Mouse (Mus musculus) heart, postnatal 4 days (tissue): ENCODE results near the gene Zmat1. TPM values are rescaled to one million over a fixed set of nuclear protein-coding genes. Genes with fewer than 3 reads are reported as not detected.
A peak's percentile ranks its signal among the peaks of the same experiment; 100 is the strongest.
"Not testable (repeated sequence)": the region's sequence is repeated elsewhere in the genome, so short reads cannot be mapped to it uniquely, and the experiment has no call there.

Experiments used
- DNase-seq: peaks from one replicate; pipeline ENCODE4 v3.0.0; 2021
- total RNA-seq, 2 experiments: library from RNA; stranded (reverse); gene quantifications; 2 replicates each; pipeline ENCODE4 v1.2.3; 2021

Gene Zmat1
- 1 to 10 TPM; 4.2 to 6.1 TPM for total RNA-seq

DNA sequence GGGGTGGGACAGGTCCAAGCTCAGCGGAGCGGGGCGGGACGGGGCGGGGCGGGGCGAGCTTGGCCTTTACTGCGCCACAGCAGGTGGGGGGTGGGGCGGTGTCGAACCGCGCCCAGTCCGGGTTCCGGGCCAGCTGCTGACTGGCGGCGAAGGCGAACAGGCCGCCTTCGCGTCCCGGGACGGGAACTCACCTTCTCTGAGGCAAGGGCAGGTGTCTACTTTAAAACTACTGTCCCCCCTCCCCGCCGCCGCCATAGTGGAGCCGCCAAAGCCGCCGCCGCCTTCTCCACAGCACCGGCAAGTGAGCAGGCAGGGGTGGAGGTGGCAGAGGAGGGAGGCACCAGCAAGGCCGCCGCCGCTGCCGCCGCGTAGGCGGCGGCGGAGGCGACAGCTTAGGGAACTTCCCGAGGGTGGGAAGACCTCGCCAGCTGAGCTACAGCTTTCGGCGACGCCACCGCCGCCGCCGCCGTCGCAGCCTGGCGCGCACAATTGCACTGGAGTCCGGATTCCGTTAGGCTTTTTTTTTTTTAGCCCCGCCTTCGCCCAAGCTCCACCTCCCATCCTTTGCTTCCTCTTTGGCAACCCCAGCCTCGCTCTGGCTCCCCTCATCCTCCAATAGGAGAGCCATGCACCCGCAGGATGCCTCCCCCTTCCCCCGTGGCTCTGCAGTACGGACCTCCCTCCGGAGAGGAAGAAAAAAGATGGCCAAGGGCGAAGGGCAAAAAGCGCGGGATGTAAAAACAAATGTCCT lies at the start of gene Zmat1:
TSS of gene Zmat1 (minus strand) at position 490 of the 751 bp plus-strand sequence.
- peak; percentile 90 for DNase-seq

DNA sequence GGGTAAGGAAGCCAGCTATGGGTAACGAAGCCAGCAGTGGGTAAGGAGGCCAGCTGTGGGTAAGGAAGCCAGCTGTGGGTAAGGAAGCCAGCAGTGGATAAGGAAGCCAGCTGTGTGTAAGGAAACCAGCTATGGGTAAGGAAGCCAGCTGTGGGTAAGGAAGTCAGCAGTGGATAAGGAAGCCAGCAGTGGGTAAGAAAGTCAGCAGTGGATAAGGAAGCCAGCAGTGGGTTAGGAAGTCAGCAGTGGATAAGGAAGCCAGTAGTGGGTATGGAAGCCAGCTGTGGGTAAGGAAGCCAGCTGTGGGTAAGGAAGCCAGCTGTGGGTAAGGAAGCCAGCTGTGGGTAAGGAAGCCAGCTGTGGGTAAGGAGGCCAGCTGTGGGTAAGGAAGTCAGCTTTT lies 44.9 kb upstream of the Zmat1 start:
- not testable (repeated sequence) for DNase-seq

DNA sequence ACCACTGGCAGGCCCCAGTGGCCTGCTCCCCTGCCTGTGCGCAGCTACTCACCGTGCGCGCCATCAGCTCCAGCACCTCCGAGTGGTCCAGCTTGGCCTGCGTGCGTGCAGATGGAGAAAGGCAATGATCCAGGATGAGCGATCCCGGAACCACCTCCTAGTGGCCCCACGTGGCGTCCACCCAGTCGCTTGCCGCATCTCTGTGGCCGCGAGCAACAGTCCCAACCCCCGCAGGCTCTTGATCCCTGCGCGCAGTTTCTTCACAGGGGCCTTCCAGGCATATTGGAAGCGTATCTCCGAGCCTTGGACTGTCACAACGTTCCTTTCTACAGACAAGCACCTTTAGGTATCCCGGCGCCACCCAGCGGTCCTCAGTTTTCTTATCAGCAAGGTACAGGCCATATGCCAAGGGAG lies 27.0 kb upstream of the Zmat1 start:
- no peak for DNase-seq

DNA sequence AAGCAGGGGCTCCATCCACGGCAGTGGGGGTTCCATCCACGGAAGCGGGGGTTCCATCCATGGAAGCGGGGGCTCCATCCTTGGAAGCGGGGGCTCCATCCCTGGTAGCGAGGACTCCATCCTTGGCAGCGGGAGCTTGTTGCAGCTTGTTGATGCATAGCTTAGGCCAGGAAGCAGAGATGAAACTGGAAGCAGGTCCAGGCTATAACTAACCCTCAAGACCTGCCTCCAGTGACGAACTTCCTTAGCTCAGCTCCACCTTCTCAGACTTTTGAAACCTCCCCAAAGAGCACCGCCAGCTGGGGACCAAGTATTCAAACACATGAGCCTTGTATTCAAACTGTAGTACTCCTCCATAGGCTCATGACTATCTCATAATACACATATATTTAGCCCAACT lies 16.1 kb upstream of the Zmat1 start:
- DNase-seq = no peak

DNA sequence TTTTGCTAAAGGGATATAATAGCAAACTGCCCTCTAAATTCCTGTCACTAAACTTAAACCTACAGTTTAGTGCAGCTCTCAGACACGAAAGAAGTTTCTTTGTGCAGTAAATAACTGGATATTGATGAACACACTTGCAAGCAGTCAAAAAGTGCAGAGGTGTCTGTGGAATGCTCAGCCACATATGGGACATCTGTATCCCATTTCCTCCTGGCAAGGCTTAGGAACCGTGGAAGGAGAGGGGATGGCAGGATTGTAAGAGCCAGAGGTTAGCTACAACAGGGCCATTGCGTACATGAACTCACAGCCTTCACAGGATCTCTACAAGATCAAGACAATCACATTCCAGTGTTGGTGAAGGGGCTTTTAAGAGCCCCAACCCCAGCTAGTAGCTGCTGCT lies 2.4 kb upstream of the Zmat1 start:
- no peak for DNase-seq

DNA sequence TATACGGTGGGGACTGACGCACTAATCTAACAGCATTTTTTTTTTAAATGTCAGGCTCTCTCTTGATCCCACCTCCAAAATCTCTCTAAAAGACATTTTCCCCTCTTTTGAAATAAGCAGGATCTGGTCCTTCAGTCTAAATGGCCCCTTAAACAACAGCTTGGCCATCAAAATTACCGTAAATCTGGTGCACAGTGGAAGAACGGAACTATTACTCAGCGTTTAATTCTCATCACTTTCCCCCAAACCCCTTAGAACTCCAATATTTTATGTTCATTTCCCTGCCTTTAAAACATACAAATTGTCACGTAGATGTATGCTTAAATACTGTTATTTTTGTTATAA lies 434 bp upstream of the Zmat1 start:
- DNase-seq = no peak

DNA sequence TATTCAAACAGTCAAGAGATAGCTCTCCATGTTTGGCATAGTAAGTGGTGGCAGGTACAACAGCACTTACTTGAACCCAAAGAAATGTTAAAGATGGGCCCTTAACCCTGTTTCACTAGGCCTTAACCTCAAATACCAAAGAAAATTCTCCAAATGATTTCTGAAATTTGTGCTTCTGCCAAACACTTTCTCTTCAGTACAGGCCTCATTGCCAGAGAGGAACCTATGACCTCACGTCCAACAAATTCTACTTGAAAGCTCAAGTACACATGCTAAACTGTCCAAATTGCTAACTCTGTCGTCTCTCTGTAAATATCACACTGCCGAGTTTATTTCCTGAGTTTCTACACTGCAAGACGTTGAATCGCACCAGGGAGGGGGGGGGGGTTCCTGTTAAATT lies 988 bp downstream of the Zmat1 start:
- no peak for DNase-seq

DNA sequence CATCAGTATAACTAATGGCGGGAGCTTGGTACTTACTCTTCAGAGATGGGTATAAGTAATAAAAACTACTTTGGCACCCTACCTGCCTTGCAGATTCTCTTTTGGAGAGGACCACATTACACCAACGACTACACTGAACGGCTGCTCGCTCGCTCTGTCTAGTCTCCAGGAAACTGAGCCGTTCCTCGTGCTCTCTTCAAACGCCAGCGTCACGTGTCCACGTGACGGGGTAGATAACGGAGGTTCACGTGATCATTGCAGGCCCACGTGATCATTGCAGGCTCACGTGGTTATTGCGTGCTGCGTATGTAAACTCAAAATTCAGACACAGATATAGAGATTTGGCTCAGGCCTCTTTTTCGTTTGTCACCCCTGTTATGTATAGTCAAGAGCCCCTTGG lies 44.5 kb downstream of the Zmat1 start, which contains the start of gene Nxf2:
TSS of gene Nxf2 (minus strand) at position 209 of the 400 bp plus-strand sequence.
- DNase-seq = no peak

DNA sequence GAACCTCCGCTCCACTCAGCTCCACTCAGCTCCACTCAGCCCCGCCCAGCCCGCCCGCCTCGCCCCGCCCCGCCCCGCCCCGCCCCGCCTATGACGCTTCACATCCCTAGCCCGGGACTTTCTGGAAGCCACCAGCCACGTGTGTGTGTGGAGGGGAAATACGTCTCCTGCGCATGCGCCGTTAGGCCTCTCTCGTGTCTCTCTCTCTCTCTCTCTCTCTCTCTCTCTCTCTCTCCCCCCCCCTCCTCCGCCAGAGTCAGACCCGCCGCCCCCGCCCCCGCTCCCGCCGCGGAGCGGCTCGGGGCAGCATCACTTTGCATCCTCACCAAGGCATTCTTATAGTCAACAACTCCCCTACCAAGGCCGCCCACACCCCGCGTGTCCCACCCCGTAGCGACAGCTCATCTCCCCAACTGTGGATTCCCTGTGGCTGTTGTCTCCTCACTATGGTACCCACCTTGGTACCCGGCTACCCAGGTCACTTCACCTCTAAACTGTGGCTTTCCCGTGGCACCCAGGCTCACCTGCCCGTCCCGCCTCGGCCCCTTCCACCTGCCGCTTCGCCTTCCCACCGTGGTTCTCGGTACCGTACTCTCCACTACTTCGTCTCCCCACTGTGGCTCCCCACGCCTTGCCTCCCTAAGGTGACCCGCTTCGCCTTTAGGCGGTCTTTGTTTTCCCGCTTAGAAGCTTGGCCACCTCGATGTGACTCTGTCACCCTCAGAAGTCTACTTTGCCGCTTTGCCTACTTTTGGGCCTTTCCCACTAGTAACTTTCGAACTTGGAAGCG lies 45.5 kb downstream of the Zmat1 start:
- DNase-seq = peak; percentile 64

DNA sequence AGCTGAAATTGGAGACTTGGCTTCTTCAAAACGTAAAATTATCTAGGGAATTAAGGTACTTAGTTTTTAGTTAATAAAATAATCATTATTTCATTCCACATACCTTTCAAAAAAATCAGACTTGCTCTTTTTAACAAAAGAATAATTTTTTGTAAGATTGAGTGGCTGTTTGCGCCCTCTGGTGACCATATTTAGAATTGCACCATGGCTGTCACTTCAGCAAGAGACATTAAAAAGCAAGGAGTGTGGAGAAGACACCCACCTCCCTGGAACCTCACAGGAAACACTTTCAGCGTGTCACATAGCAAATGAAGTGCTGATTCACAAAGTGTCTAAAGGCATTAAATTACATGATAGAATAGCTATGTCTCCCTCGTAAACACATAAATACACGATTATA lies 78.6 kb downstream of the Zmat1 start:
- DNase-seq = peak; percentile 53

DNA sequence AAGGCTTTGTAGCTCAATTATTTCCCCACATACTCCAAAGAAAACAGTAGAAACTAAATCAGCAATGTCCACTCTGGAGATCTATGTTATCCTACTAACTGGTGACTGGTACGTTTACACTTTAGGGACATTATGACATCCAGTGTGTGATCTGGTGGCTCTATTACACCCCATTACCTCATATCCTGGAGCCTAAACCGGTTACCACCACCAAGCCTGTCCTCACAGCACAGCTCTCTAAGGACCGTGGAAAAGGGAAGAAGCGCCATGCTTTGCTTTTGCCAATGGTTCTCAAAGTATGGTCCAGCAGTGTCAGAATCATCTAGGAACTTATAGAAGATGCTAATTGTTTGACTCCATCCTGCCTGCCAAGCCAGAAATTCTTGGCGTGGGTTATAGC lies 79.1 kb downstream of the Zmat1 start:
- DNase-seq = no peak

DNA sequence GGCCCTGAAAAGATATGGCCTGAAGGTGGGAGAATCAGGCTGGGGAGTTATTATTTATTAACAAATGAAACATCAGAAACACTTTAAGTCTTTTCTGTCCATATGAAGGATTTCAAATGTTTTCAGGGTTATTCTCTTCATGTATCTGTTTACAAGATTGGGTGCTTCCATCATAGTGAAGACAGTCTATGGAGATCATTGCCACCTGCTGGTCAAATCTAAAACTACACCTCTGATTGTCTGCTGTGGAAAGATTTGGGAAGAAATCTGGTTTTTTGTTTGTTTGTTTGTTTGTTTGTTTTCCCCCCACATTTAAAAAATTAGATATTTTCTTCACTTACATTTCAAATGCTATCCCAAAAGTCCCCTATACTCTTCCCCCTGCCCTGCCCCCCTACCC lies 84.0 kb downstream of the Zmat1 start:
- DNase-seq = peak; percentile 56

DNA sequence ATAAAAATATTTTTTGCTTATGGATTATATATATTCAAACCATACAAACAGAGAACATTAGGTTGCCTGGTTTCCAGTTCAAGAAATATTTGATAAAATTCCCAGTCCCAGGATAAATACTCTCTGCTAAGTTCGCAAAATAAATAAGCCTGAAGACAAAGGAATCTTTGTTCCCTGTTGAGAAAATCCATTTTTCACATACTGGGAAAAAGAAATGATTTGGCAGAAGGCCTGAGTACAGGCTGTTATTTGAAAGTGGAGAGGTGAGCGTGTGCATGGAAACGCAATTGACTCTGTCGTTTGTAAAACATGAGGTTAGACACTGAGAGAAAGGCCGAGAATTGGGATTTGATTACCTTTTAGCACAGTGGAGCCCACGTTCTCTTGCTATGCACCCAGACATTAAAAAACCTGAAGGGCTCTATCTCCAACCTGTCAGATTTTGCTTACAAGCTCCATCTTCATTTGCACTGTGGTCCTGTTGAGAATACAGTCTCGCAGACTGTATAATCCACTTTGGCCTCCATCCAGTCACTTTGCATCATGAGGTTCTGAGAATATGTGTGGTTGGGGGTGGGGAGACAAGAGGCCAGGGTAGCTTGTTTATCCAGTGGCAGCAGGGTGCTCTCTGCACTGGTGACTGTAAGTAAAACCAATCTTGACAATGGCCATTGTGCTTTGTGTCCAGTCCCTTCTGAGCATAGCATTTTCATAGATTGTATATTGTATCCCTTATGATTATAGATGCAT lies 85.2 kb downstream of the Zmat1 start:
- DNase-seq = no peak

Other genes with a start within 250 kb of the Zmat1 start
- 10 to 100 TPM; 54.6 to 58.5 TPM for gene Armcx2, start 200.0 kb downstream of the Zmat1 start, total RNA-seq
- gene Nxf2, start 44.5 kb downstream of the Zmat1 start, total RNA-seq = under 1 TPM; 0.14 to 0.21 TPM
- not detected for gene Gm15023, start 168.4 kb upstream of the Zmat1 start, total RNA-seq
- under 1 TPM in 1 of 2 experiments, not detected in 1; 0.38 TPM for gene Tceal6, start 201.5 kb upstream of the Zmat1 start, total RNA-seq